Mouse (Mus musculus): Measurements from ENCODE around the gene Igf1r.

DNA sequence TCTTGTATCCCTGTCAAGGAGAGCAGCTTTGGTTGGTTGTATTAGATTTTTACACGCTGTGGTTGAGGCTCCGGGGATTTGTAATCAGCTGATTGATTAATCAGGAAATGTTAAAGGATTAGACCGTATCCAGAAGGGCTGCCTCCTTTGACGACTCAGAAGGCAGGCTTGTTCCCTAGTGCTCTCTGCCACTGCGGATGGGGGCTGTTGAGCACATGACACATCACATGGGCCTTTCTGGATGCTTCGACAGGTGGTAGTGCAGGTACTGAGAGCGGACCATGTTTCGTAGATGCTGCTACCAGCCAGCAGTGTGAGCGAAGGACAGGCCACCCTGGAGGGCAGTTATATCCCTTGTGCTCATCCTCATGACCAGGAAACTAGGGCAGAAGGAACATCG is 33.6 kb downstream of the Igf1r start:
- TF ChIP-seq CTCF (IDR thresholded peaks at IDR 0.05; ENCODE audit: low read depth) (no peak), EP300 (optimal IDR thresholded peaks at IDR 0.05) (no peak)
